21 mouse cellular contexts compared by ENCODE assay signal in the genomic region with DNA sequence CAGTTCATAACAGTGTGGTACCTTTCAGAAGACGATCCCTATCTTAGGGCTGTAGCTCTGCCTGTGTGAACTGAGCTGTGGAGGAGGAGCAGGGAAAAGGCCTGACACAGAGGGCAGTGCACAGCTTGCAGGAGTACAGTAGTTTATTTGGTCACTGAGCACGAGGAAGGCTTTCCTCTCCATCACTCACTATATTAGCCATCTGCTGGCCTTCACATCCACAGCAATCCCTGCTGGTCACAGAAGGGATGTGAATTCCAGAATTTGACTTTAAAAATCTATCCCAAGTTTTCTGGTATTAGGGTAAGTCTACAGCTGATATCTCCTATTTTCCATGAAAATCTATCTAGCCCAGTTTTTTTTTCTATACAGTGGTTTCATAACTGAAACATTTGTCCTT.
DNase-seq lines count a peak whose midpoint lies in the region; ATAC-seq and TF ChIP-seq lines count a peak whose summit lies in the region.
"Had no signal": no experiment of that assay in that cellular context is flagged by ENCODE, and none has a peak within 500 bp of the region (broad histone marks: within the 10 kb centered on the region; RNA-seq: fewer than 3 reads in every experiment).

No protein-coding gene starts in this region.

- no peak overlapping the region for H3K4me2 ChIP-seq in liver, postnatal 0 days (ENCODE audit: low read depth, low read length)
- H3K4me2 ChIP-seq: embryonic facial prominence, embryonic 15.5 days; heart, embryonic 15.5 days; midbrain, embryonic 12.5 days had no signal

- H3K27ac ChIP-seq in gastrocnemius, adult 2 months: no peak overlapping the region
- H3K27ac ChIP-seq in kidney, adult 2 months (ENCODE audit: insufficient read depth, low read depth, low read length): no peak overlapping the region
- H3K27ac ChIP-seq in liver, postnatal 0 days (ENCODE audit: low read depth): no peak overlapping the region
- no peak overlapping the region for H3K27ac ChIP-seq in cerebellum, adult 2 months (ENCODE audit: insufficient read depth, low read length)
- H3K27ac ChIP-seq: embryonic facial prominence, embryonic 15.5 days; heart, embryonic 15.5 days; hindbrain, embryonic 10.5 days; midbrain, embryonic 12.5 days had no signal

- ATAC-seq in liver, postnatal 0 days: no peak
- ATAC-seq: CD4-positive, CD25-positive, alpha-beta regulatory T cell, adult 4 months; forebrain, embryonic 14.5 days had no signal

- no peak for TF ChIP-seq EP300 in liver, postnatal 0 days (IDR thresholded peaks at IDR 0.05; ENCODE audit: low read depth)

- no peak overlapping the region for H3K4me3 ChIP-seq in gastrocnemius, adult 2 months
- H3K4me3 ChIP-seq in kidney, adult 2 months (ENCODE audit: insufficient read depth, low read depth, low read length): no peak overlapping the region
- H3K4me3 ChIP-seq in liver, postnatal 0 days (ENCODE audit: low read depth, low read length): no peak overlapping the region
- H3K4me3 ChIP-seq in cerebellum, adult 2 months (replicated peaks; ENCODE audit: insufficient read depth, low read depth, low read length): no peak overlapping the region
- H3K4me3 ChIP-seq: embryonic facial prominence, embryonic 15.5 days; heart, embryonic 15.5 days; hindbrain, embryonic 10.5 days; midbrain, embryonic 12.5 days had no signal

- no peak for TF ChIP-seq POLR2A in kidney, adult 2 months (IDR thresholded peaks at IDR 0.05; ENCODE audit: low read depth, low read length)
- no peak for TF ChIP-seq POLR2A in cerebellum, adult 2 months (IDR thresholded peaks at IDR 0.05; ENCODE audit: borderline replicate concordance, insufficient read depth, low read length)

- no peak for DNase-seq in gastrocnemius, adult 2 months
- no peak for DNase-seq in gastrocnemius, postnatal 10 days
- DNase-seq in kidney, adult 2 months: no peak
- no peak for DNase-seq in kidney, postnatal 10 days
- no peak for DNase-seq in liver, postnatal 0 days
- DNase-seq in liver: no peak
- DNase-seq in NIH3T3 (ENCODE audit: low read depth): peak; percentile 40
- DNase-seq in cerebellum, adult 2 months: no peak
- DNase-seq: cerebellum, adult 18-20 months; cerebellum, postnatal 36 days; gastrocnemius, postnatal 25 days; heart, adult 18-20 months; kidney, adult 18-20 months; thymus, adult 2 months; thymus, postnatal 4 days had no signal

- intact Hi-C loops in gastrocnemius, adult 2 months (cut with DNase I): no loop called here

- no peaks in the 10 kb centered on the region for H3K36me3 ChIP-seq in kidney, adult 2 months (ENCODE audit: control insufficient read depth, insufficient read depth, low read length)
- H3K36me3 ChIP-seq in liver, postnatal 0 days (replicated peaks; ENCODE audit: insufficient read depth, low read length): no peaks in the 10 kb centered on the region
- H3K36me3 ChIP-seq: embryonic facial prominence, embryonic 15.5 days; heart, embryonic 15.5 days; hindbrain, embryonic 10.5 days; midbrain, embryonic 12.5 days had no signal

- no peaks in the 10 kb centered on the region for H3K27me3 ChIP-seq in kidney, adult 2 months (replicated peaks; ENCODE audit: control insufficient read depth, insufficient read depth, low read length)
- H3K27me3 ChIP-seq in liver, postnatal 0 days (ENCODE audit: insufficient read depth, low read length): no peaks in the 10 kb centered on the region
- no peaks in the 10 kb centered on the region for H3K27me3 ChIP-seq in cerebellum, adult 2 months (ENCODE audit: control insufficient read depth, insufficient read depth, low read length)
- H3K27me3 ChIP-seq: embryonic facial prominence, embryonic 15.5 days; heart, embryonic 15.5 days; midbrain, embryonic 12.5 days had no signal

- no peaks in the 10 kb centered on the region for H3K9me3 ChIP-seq in liver, postnatal 0 days (ENCODE audit: low read length)
- H3K9me3 ChIP-seq: embryonic facial prominence, embryonic 15.5 days; heart, embryonic 15.5 days; hindbrain, embryonic 10.5 days; midbrain, embryonic 12.5 days had no signal

- H3K4me1 ChIP-seq in kidney, adult 2 months (ENCODE audit: control insufficient read depth, insufficient read depth, low read length): peaks cover 4% of the 10 kb centered on the region; the same call in 1 of the 2 replicates
- H3K4me1 ChIP-seq in liver, postnatal 0 days (ENCODE audit: insufficient read depth): peaks cover 3% of the 10 kb centered on the region; the same call in 1 of the 2 replicates
- H3K4me1 ChIP-seq in cerebellum, adult 2 months (ENCODE audit: control insufficient read depth, insufficient read depth, low read length): peaks cover 3% of the 10 kb centered on the region

- 23% methylated on average over 2 of the region's 2 CpGs for WGBS in kidney, adult 2 months
- WGBS in liver, postnatal 0 days (ENCODE audit: insufficient replicate concordance): 56% methylated on average over 2 of the region's 2 CpGs
- WGBS in cerebellum, adult 2 months: 16% methylated on average over 2 of the region's 2 CpGs

- peak; percentile 14; the same call in 1 of the 2 replicates for TF ChIP-seq CTCF in gastrocnemius, adult 2 months (IDR thresholded peaks at IDR 0.05)
- 0 out of 2 replicates have a peak, but pooled peaks have one; percentile 11 for TF ChIP-seq CTCF in kidney, adult 2 months (conservative IDR thresholded peaks at IDR 0.05; ENCODE audit: insufficient read depth, insufficient read length, low read depth, low read length)
- TF ChIP-seq CTCF in liver, postnatal 0 days (IDR thresholded peaks at IDR 0.05; ENCODE audit: low read depth): peak; percentile 21; the same call in 1 of the 2 replicates
- TF ChIP-seq CTCF in cerebellum, adult 2 months (IDR thresholded peaks at IDR 0.05; ENCODE audit: borderline replicate concordance, insufficient read depth, low read depth, low read length): no peak

- H3K9ac ChIP-seq in liver, postnatal 0 days (replicated peaks): no peak overlapping the region
- H3K9ac ChIP-seq: embryonic facial prominence, embryonic 15.5 days; heart, embryonic 15.5 days; midbrain, embryonic 12.5 days had no signal
